ENCODE assay signal across 14 mouse cellular contexts in genomic region chr2:157724574-157724914, GRCm38 (mm10). TPM values are rescaled to one million over a fixed set of nuclear protein-coding genes. Genes with fewer than 3 reads are reported as not detected.
DNase-seq lines count a peak whose midpoint lies in the region; ATAC-seq and TF ChIP-seq lines count a peak whose summit lies in the region.
"Had no signal": no experiment of that assay in that cellular context is flagged by ENCODE, and none has a peak within 500 bp of the region (broad histone marks: within the 10 kb centered on the region; RNA-seq: fewer than 3 reads in every experiment).

No protein-coding gene starts in this region.

- H3K4me1 ChIP-seq in stomach, embryonic 15.5 days = no peaks in the 10 kb centered on the region
- H3K4me1 ChIP-seq in stomach, postnatal 0 days (replicated peaks; ENCODE audit: control insufficient read depth, insufficient read depth) = no peaks in the 10 kb centered on the region
- peaks cover 12% of the 10 kb centered on the region; the same call in 1 of the 2 replicates for H3K4me1 ChIP-seq in hindbrain, embryonic 14.5 days (replicated peaks; ENCODE audit: control insufficient read depth, insufficient read depth, low read length)
- peaks cover 24% of the 10 kb centered on the region for H3K4me1 ChIP-seq in midbrain, embryonic 13.5 days (replicated peaks)

- ATAC-seq in stomach, embryonic 15.5 days (ENCODE audit: insufficient read depth, low FRiP score, low read depth) = no peak
- no peak for ATAC-seq in stomach, postnatal 0 days (ENCODE audit: low FRiP score, low TSS enrichment)
- ATAC-seq in hindbrain, embryonic 14.5 days (ENCODE audit: low FRiP score) = 0 out of 2 replicates have a peak, but pooled peaks have one; percentile 2
- ATAC-seq in midbrain, embryonic 13.5 days = peak; percentile 73
- no peak for ATAC-seq in erythroid progenitor cell, adult 5-6 weeks (replicated peaks; ENCODE audit: low FRiP score, poor library complexity, severe bottlenecking)
- ATAC-seq: Patski had no signal

- H3K9me3 ChIP-seq in stomach, embryonic 15.5 days = no peaks in the 10 kb centered on the region
- H3K9me3 ChIP-seq in stomach, postnatal 0 days (ENCODE audit: control insufficient read depth, low read length) = no peaks in the 10 kb centered on the region
- no peaks in the 10 kb centered on the region for H3K9me3 ChIP-seq in hindbrain, embryonic 14.5 days (ENCODE audit: control insufficient read depth, low read length)
- H3K9me3 ChIP-seq in midbrain, embryonic 13.5 days = peaks cover 4% of the 10 kb centered on the region; the same call in 1 of the 2 replicates

- no peak overlapping the region for H3K9ac ChIP-seq in stomach, embryonic 15.5 days
- H3K9ac ChIP-seq in stomach, postnatal 0 days (ENCODE audit: low read length) = no peak overlapping the region
- 0 out of 2 replicates have a peak overlapping the region, but pooled peaks have one; percentile 10 for H3K9ac ChIP-seq in hindbrain, embryonic 14.5 days
- H3K9ac ChIP-seq in midbrain, embryonic 13.5 days (replicated peaks) = no peak overlapping the region
- H3K9ac ChIP-seq: liver, embryonic 14.5 days had no signal

- no peaks in the 10 kb centered on the region for H3K27me3 ChIP-seq in stomach, embryonic 15.5 days (replicated peaks)
- H3K27me3 ChIP-seq in stomach, postnatal 0 days (ENCODE audit: control insufficient read depth, insufficient read depth, low read length) = no peaks in the 10 kb centered on the region
- H3K27me3 ChIP-seq in hindbrain, embryonic 14.5 days (ENCODE audit: control insufficient read depth, insufficient read depth, low read length) = no peaks in the 10 kb centered on the region
- no peaks in the 10 kb centered on the region for H3K27me3 ChIP-seq in midbrain, embryonic 13.5 days

- WGBS in stomach, embryonic 15.5 days = 37% methylated on average over 5 of the region's 5 CpGs
- 49% methylated on average over 5 of the region's 5 CpGs for WGBS in stomach, postnatal 0 days
- WGBS in hindbrain, embryonic 14.5 days = 47% methylated on average over 5 of the region's 5 CpGs
- 62% methylated on average over 5 of the region's 5 CpGs for WGBS in midbrain, embryonic 13.5 days

- no peak overlapping the region for H3K4me2 ChIP-seq in stomach, embryonic 15.5 days
- no peak overlapping the region for H3K4me2 ChIP-seq in stomach, postnatal 0 days (replicated peaks; ENCODE audit: low read depth)
- no peak overlapping the region for H3K4me2 ChIP-seq in hindbrain, embryonic 14.5 days (replicated peaks)
- H3K4me2 ChIP-seq in midbrain, embryonic 13.5 days (replicated peaks) = 0 out of 2 replicates have a peak overlapping the region, but pooled peaks have one; percentile 4

- H3K4me3 ChIP-seq in stomach, embryonic 15.5 days (replicated peaks) = no peak overlapping the region
- no peak overlapping the region for H3K4me3 ChIP-seq in stomach, postnatal 0 days (ENCODE audit: low read depth, low read length)
- no peak overlapping the region for H3K4me3 ChIP-seq in hindbrain, embryonic 14.5 days (replicated peaks; ENCODE audit: low read length)
- no peak overlapping the region for H3K4me3 ChIP-seq in midbrain, embryonic 13.5 days (replicated peaks)
- H3K4me3 ChIP-seq: heart, adult 2 months had no signal

- H3K36me3 ChIP-seq in stomach, embryonic 15.5 days = no peaks in the 10 kb centered on the region
- H3K36me3 ChIP-seq in stomach, postnatal 0 days (ENCODE audit: control insufficient read depth, insufficient read depth, low read length) = no peaks in the 10 kb centered on the region
- no peaks in the 10 kb centered on the region for H3K36me3 ChIP-seq in hindbrain, embryonic 14.5 days (replicated peaks; ENCODE audit: control insufficient read depth, insufficient read depth)
- no peaks in the 10 kb centered on the region for H3K36me3 ChIP-seq in midbrain, embryonic 13.5 days

- no peak for TF ChIP-seq CTCF in stomach, postnatal 0 days (IDR thresholded peaks at IDR 0.05; ENCODE audit: low read depth)

- DNase-seq in stomach, postnatal 0 days (ENCODE audit: low spot score) = no peak
- DNase-seq in hindbrain, embryonic 14.5 days (ENCODE audit: low spot score) = no peak
- no peak for DNase-seq in layer of hippocampus, postnatal 10 days (ENCODE audit: low spot score in 2 of 2)
- no peak for DNase-seq in thymus, adult 18-20 months
- DNase-seq: adrenal gland, adult 2 months; heart, adult 2 months; heart, postnatal 4 days; kidney, postnatal 10 days; right cerebral cortex, postnatal 25 days had no signal

- H3K27ac ChIP-seq in stomach, embryonic 15.5 days = peak overlapping the region; percentile 18; the same call in 1 of the 2 replicates
- no peak overlapping the region for H3K27ac ChIP-seq in stomach, postnatal 0 days (replicated peaks)
- peak overlapping the region; percentile 85 for H3K27ac ChIP-seq in hindbrain, embryonic 14.5 days
- H3K27ac ChIP-seq in midbrain, embryonic 13.5 days = peak overlapping the region; percentile 87
- H3K27ac ChIP-seq: heart, adult 2 months; liver, embryonic 14.5 days had no signal

- no peak for TF ChIP-seq EP300 in stomach, postnatal 0 days (optimal IDR thresholded peaks at IDR 0.05)

RNA-seq across cellular contexts. Expression of gene Ctnnbl1, which starts 12.7 kb away (rescaled TPM):
- 45.5 and 47.0 TPM in 2 replicates for polyA plus RNA-seq in stomach, embryonic 15.5 days (2015; fragmentation: Nextera tagmentation; extraction: Ambion mirVana)
- 23.9 and 24.5 TPM in 2 replicates for polyA plus RNA-seq in stomach, postnatal 0 days (2015; fragmentation: Nextera tagmentation; extraction: Ambion mirVana)
- polyA plus RNA-seq in hindbrain, embryonic 14.5 days (2014; fragmentation: Nextera tagmentation; extraction: Ambion mirVana) = 53.3 and 59.5 TPM in 2 replicates
- polyA plus RNA-seq in midbrain, embryonic 13.5 days (2015; fragmentation: Nextera tagmentation; extraction: Ambion mirVana) = 87.5 and 87.8 TPM in 2 replicates
- total RNA-seq in erythroid progenitor cell, adult 5-6 weeks (2015; ENCODE audit: low replicate concordance) = 4.2 and 7.9 TPM in 2 replicates
- 9.5 and 13.7 TPM in 2 replicates for total RNA-seq in erythroid progenitor cell, adult 5-6 weeks (2017; ENCODE audit: low replicate concordance)
- total RNA-seq in layer of hippocampus, postnatal 10 days (2021) = 10 to 100 TPM; 23.0 to 28.0 TPM

Comparison
In these comparisons a context has a peak if more than half of its experiments do, and no peak if none do; other contexts are left out.
1. ATAC-seq: peak in hindbrain, embryonic 14.5 days (single experiment) and midbrain, embryonic 13.5 days (single experiment); none in stomach, embryonic 15.5 days (single experiment), stomach, postnatal 0 days (single experiment) and erythroid progenitor cell, adult 5-6 weeks (single experiment).